Mouse (Mus musculus) ES-Bruce4 (cell line): ENCODE results near the gene 4933407L21Rik.

Experiments used
- CTCF ChIP-seq: IDR thresholded peaks from one replicate; pipeline ENCODE4 v1.8.1; 2011; ENCODE audit warnings: low read depth, low read length
- EP300 ChIP-seq: IDR thresholded peaks from 2 replicates; pipeline ENCODE4 v1.6.1; 2011; ENCODE audit warnings: low read depth, low read length; ENCODE audit not compliant: insufficient read depth
- POLR2A ChIP-seq: IDR thresholded peaks from one replicate; pipeline ENCODE4 v1.8.1; 2011; ENCODE audit warnings: low read length; ENCODE audit not compliant: insufficient read depth

DNA sequence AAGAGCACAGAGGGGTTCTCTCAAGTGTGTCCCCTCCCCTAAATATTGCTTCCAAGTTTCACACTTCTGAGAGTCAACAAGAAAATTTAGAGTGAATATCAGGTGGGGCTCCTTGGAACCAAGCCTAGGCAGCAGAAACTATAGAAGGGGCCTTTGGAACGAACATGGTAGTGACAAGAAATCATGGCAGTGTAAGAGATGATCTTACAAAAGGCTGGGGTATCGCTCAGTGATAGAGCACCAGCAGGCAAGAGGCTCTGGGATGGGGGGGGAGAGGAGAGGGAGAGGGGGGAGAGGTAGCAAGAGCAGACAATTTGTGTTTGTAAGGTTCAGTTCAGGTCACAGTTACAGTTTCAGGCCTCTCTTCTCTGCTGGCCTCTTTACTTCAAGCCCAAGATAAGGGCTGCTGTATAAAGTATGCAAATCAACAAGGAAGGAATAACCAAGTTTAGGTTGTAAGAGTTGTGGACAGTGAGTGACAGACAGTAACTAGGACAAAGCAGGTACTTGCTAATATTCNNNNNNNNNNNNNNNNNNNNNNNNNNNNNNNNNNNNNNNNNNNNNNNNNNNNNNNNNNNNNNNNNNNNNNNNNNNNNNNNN is 20.9 kb downstream of the 4933407L21Rik start:
- TF ChIP-seq EP300 (no peak), POLR2A (no peak), CTCF (no peak)
